Mouse (Mus musculus): ENCODE measurements around the gene Dcaf12. TPM values are rescaled to one million over a fixed set of nuclear protein-coding genes. Genes with fewer than 3 reads are reported as not detected.

The Dcaf12 gene
- polyA plus RNA-seq, 1 experiment = 44.6 TPM

- H3K4me1 ChIP-seq (ENCODE audit: control insufficient read depth, insufficient read depth, insufficient read length) = no peaks in the 10 kb centered on the region
- no peak overlapping the region for H3K27ac ChIP-seq (ENCODE audit: insufficient read depth, low read length)
- no peaks in the 10 kb centered on the region for H3K27me3 ChIP-seq (ENCODE audit: control insufficient read depth, insufficient read depth, low read length)
- no peak overlapping the region for H3K4me3 ChIP-seq (ENCODE audit: extremely low read depth, insufficient read depth, insufficient read length)
- WGBS = 96% methylated on average over 1 of the region's 1 CpGs
- no peak for DNase-seq (ENCODE audit: low read depth in 1 of 2, low spot score in 2 of 2)
- no peak for TF ChIP-seq POLR2A (IDR thresholded peaks at IDR 0.05; ENCODE audit: low read depth, low read length)
- no peak for TF ChIP-seq CTCF (IDR thresholded peaks at IDR 0.05; ENCODE audit: extremely low read depth, insufficient read depth, insufficient read length, insufficient replicate concordance)
- H3K36me3 ChIP-seq (ENCODE audit: control insufficient read depth, insufficient read depth, low read length) = no peaks in the 10 kb centered on the region
Observed at GRCm38 (mm10) chr4:41257752-41258151, 56.9 kb downstream of the Dcaf12 start.

- Histone ChIP-seq H3K4me3 (ENCODE audit: extremely low read depth, insufficient read depth, insufficient read length) (no peak overlapping the region), H3K36me3 (ENCODE audit: control insufficient read depth, insufficient read depth, low read length) (peaks cover under 1% of the 10 kb centered on the region), H3K27ac (ENCODE audit: insufficient read depth, low read length) (no peak overlapping the region), H3K27me3 (ENCODE audit: control insufficient read depth, insufficient read depth, low read length) (no peaks in the 10 kb centered on the region), H3K4me1 (ENCODE audit: control insufficient read depth, insufficient read depth, insufficient read length) (no peaks in the 10 kb centered on the region)
- no peak for TF ChIP-seq POLR2A (IDR thresholded peaks at IDR 0.05; ENCODE audit: low read depth, low read length)
- WGBS = 82% methylated on average over 12 of the region's 12 CpGs
- no peak for DNase-seq (ENCODE audit: low read depth in 1 of 2, low spot score in 2 of 2)
Observed at GRCm38 (mm10) chr4:41255564-41256210, 59.0 kb downstream of the Dcaf12 start.

GRCm38 (mm10) chr4:41253756-41254155, 60.9 kb downstream of the Dcaf12 start:
- DNase-seq (ENCODE audit: low read depth in 1 of 2, low spot score in 2 of 2) = no peak
- Histone ChIP-seq H3K36me3 (ENCODE audit: control insufficient read depth, insufficient read depth, low read length) (peaks cover 6% of the 10 kb centered on the region), H3K4me1 (ENCODE audit: control insufficient read depth, insufficient read depth, insufficient read length) (no peaks in the 10 kb centered on the region), H3K4me3 (ENCODE audit: extremely low read depth, insufficient read depth, insufficient read length) (no peak overlapping the region), H3K27me3 (ENCODE audit: control insufficient read depth, insufficient read depth, low read length) (no peaks in the 10 kb centered on the region), H3K27ac (ENCODE audit: insufficient read depth, low read length) (no peak overlapping the region)
- no peak for TF ChIP-seq POLR2A (IDR thresholded peaks at IDR 0.05; ENCODE audit: low read depth, low read length)
- TF ChIP-seq CTCF (IDR thresholded peaks at IDR 0.05; ENCODE audit: extremely low read depth, insufficient read depth, insufficient read length, insufficient replicate concordance) = no peak
- WGBS = 96% methylated on average over 2 of the region's 2 CpGs

- peaks cover 10% of the 10 kb centered on the region for H3K36me3 ChIP-seq (ENCODE audit: control insufficient read depth, insufficient read depth, low read length)
- no peaks in the 10 kb centered on the region for H3K4me1 ChIP-seq (ENCODE audit: control insufficient read depth, insufficient read depth, insufficient read length)
- no peak overlapping the region for H3K4me3 ChIP-seq (ENCODE audit: extremely low read depth, insufficient read depth, insufficient read length)
- H3K27me3 ChIP-seq (ENCODE audit: control insufficient read depth, insufficient read depth, low read length) = no peaks in the 10 kb centered on the region
- WGBS = 94% methylated on average over 2 of the region's 2 CpGs
- H3K27ac ChIP-seq (ENCODE audit: insufficient read depth, low read length) = no peak overlapping the region
- no peak for DNase-seq (ENCODE audit: low read depth in 1 of 2, low spot score in 2 of 2)
- TF ChIP-seq POLR2A (IDR thresholded peaks at IDR 0.05; ENCODE audit: low read depth, low read length) (no peak), CTCF (IDR thresholded peaks at IDR 0.05; ENCODE audit: extremely low read depth, insufficient read depth, insufficient read length, insufficient replicate concordance) (no peak)
Observed at GRCm38 (mm10) chr4:41245408-41245807, 69.3 kb downstream of the Dcaf12 start.

Other genes starting within 250 kb of the Dcaf12 start
- gene Aqp3, start 216.7 kb downstream of the Dcaf12 start, polyA plus RNA-seq (2012; rRNA removed) = 3.4 and 4.7 TPM in 2 replicates
- gene Nol6, start 190.4 kb downstream of the Dcaf12 start, polyA plus RNA-seq (2012; rRNA removed) = 30.4 and 38.3 TPM in 2 replicates
- 28.5 and 30.3 TPM in 2 replicates for gene Ube2r2, start 179.1 kb downstream of the Dcaf12 start, polyA plus RNA-seq (2012; rRNA removed)
- gene Ubap2, start 39.7 kb downstream of the Dcaf12 start, polyA plus RNA-seq (2012; rRNA removed) = 67.6 and 91.4 TPM in 2 replicates
- gene Ubap1, start 34.1 kb upstream of the Dcaf12 start, polyA plus RNA-seq (2012; rRNA removed) = 13.3 and 18.5 TPM in 2 replicates
- 1.6 and 1.8 TPM in 2 replicates for gene Kif24, start 150.0 kb upstream of the Dcaf12 start, polyA plus RNA-seq (2012; rRNA removed)
- 4.1 and 4.3 TPM in 2 replicates for gene Nudt2, start 150.3 kb upstream of the Dcaf12 start, polyA plus RNA-seq (2012; rRNA removed)
- gene AI464131, start 188.2 kb upstream of the Dcaf12 start, polyA plus RNA-seq (2012; rRNA removed) = 2.2 and 2.3 TPM in 2 replicates
- gene 1110017D15Rik, start 202.4 kb upstream of the Dcaf12 start, polyA plus RNA-seq (2012; rRNA removed) = 0.15 and 0.16 TPM in 2 replicates